Mouse (Mus musculus): Measurements from ENCODE around the gene Mphosph9.

- TF ChIP-seq CTCF (IDR thresholded peaks at IDR 0.05; ENCODE audit: low read depth, low read length) = no peak
- no peak for TF ChIP-seq POLR2A (IDR thresholded peaks at IDR 0.05; ENCODE audit: insufficient read depth, low read length)
Observed at GRCm38 (mm10) chr5:124217566-124218249, 110.1 kb downstream of the Mphosph9 start.

Data from ES-Bruce4 (cell line).